ENCODE assay signal across 8 mouse cellular contexts in the genomic region with DNA sequence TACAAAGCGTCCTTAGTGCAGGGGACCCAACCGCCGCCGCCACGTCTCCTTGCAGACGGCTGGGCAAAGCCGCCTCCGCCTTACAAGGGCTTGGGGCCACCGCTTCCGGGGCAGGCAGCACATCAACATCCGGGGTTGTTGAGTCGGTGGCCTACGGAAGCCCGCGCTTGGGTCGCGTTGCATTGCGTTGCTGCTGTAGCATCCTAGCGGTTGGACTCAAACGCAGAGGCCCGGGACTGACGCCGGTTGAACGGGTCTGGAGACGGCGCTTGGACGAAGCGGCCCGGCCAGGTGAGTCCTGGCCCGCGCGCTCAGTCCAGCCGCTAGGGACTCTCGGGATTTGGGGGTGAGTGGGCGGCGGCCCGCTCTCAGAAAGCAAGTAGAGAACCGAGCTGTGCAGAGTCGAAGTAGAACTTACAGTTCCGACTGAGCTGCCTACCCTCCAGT. TPM values are rescaled to one million over a fixed set of nuclear protein-coding genes. Genes with fewer than 3 reads are reported as not detected.
A peak's percentile ranks its signal among the peaks of the same experiment; 100 is the strongest.
DNase-seq lines count a peak whose midpoint lies in the region; ATAC-seq lines count a peak whose summit lies in the region.

A gene (minus strand): TSS at position 57 of the 447 bp plus-strand sequence.

- WGBS in hindbrain, embryonic 14.5 days: under 1% methylated on average over 40 of the region's 40 CpGs

- ATAC-seq in hindbrain, embryonic 14.5 days (ENCODE audit: low FRiP score): peak; percentile 99

- peaks cover 26% of the 10 kb centered on the region for H3K36me3 ChIP-seq in hindbrain, embryonic 14.5 days (replicated peaks; ENCODE audit: control insufficient read depth, insufficient read depth)

- H3K9me3 ChIP-seq in hindbrain, embryonic 14.5 days (ENCODE audit: control insufficient read depth, low read length): peaks cover 13% of the 10 kb centered on the region; the same call in 1 of the 2 replicates

- DNase-seq in R1 (ENCODE audit: low read depth, low spot score): peak; percentile 92
- DNase-seq in cerebellum, postnatal 25 days: peak; percentile 93 to 94
- DNase-seq in frontal cortex, postnatal 25 days (ENCODE audit: low spot score in 2 of 2): peak; percentile 77 to 81
- peak; percentile 90 for DNase-seq in hindbrain, embryonic 14.5 days (ENCODE audit: low spot score)
- peak; percentile 87 to 90 for DNase-seq in layer of hippocampus, postnatal 36 days
- peak; percentile 89 for DNase-seq in lung, postnatal 36 days
- DNase-seq in retina, postnatal 1 day: peak; percentile 94
- DNase-seq in urinary bladder, adult 18-20 months (ENCODE audit: low spot score in 2 of 2): peak; percentile 64 to 76

- peak within 1 kb of the TSS; percentile 72 for H3K4me2 ChIP-seq in hindbrain, embryonic 14.5 days (replicated peaks)

- peaks cover 14% of the 10 kb centered on the region for H3K4me1 ChIP-seq in hindbrain, embryonic 14.5 days (replicated peaks; ENCODE audit: control insufficient read depth, insufficient read depth, low read length)

- H3K27ac ChIP-seq in hindbrain, embryonic 14.5 days: peak within 1 kb of the TSS; percentile 90

- H3K27me3 ChIP-seq in hindbrain, embryonic 14.5 days (ENCODE audit: control insufficient read depth, insufficient read depth, low read length): no peaks in the 10 kb centered on the region

- H3K4me3 ChIP-seq in hindbrain, embryonic 14.5 days (replicated peaks; ENCODE audit: low read length): peak within 1 kb of the TSS; percentile 83

- H3K9ac ChIP-seq in hindbrain, embryonic 14.5 days: peak within 1 kb of the TSS; percentile 91

RNA-seq across cellular contexts. Expression of the gene that starts here (rescaled TPM):
- polyA plus RNA-seq in hindbrain, embryonic 14.5 days (2014; fragmentation: Nextera tagmentation; extraction: Ambion mirVana): 13.9 and 15.5 TPM in 2 replicates
- total RNA-seq in layer of hippocampus, postnatal 36 days (2021): 10 to 100 TPM; 50.3 to 59.2 TPM

Comparison
In these comparisons a context has a peak if more than half of its experiments do, and no peak if none do; other contexts are left out.
1. Peak in every context shown above with its lines: DNase-seq, ATAC-seq, H3K4me3 ChIP-seq and H3K27ac ChIP-seq.